Mouse (Mus musculus) kidney, adult 2 months (tissue): ENCODE measurements at regions not wholly inside any gene's neighbourhood (a gene's known extent, or its start where the extent isn't known, plus 50 kb on each side); places are given as distances from the start of the nearest gene placed in this dataset.

Experiments
- CTCF ChIP-seq: fragments of 200-500 bp; conservative IDR thresholded peaks from 2 replicates; pipeline ENCODE4 v1.5.1; 2011; ENCODE audit warnings: low read depth, mild to moderate bottlenecking, control low read depth, low read length, moderate library complexity, mixed read lengths; ENCODE audit not compliant: insufficient read depth, insufficient read length
- POLR2A ChIP-seq: fragments of 200-500 bp; IDR thresholded peaks from one replicate; pipeline ENCODE4 v1.6.1; 2011; ENCODE audit warnings: low read depth, low read length, control low read depth

- TF ChIP-seq CTCF (no peak), POLR2A (no peak)
Measured at GRCm38 (mm10) chr12:105947332-105947731, 62.7 kb upstream of the Vrk1 start.
